Mouse (Mus musculus): ENCODE data around the gene Osm.

Osm gene

GRCm38 (mm10) chr11:4271544-4271943 lies 35.3 kb downstream of the Osm start:
- no peak for DNase-seq

GRCm38 (mm10) chr11:4276411-4276861 lies 40.2 kb downstream of the Osm start:
- no peak for DNase-seq

- DNase-seq = no peak
Observed at GRCm38 (mm10) chr11:4279909-4280308, 43.7 kb downstream of the Osm start.

- no peak for DNase-seq
Observed at GRCm38 (mm10) chr11:4281852-4282251, 45.6 kb downstream of the Osm start.

DNA sequence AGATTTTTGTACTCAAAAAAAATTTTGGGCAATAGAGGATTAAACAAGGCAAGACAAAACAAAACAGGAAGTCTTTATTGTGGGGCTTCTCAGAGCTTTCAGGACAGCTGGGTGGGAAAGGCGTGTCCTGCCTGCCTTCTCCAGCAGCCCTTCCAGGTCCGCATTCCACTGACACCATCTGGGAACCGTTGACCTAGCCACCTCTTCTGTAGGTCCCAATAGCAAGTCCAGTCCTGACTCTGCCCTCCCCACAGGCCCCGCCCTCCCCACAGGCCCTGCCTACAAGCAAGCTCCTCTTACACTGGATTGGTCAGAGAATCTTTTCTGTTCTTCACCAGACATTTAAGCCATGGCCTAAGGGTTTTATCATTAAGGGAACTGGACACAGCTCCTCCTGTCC lies 47.4 kb downstream of the Osm start:
- peak in 1 of 2 experiments; percentile 59 for DNase-seq

DNA sequence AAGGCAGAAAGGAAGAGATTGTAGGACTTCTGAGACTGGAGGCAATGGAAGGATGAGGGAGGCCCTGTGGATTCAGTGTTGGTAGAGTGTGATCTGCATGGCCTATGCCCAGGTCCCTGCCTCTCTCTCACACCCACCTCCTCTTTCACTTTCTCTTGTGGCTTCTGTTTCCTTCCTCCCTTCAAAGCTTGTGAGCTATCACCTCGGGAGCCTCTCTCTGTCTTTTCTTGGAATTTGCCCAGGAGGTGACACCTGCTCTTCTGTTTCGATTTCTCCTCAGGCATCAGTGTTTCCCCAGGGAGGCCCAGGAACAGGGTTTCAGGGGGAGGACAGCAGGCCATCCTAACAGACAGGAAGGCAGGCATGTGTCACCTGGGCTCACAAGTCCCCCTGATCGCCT lies 53.1 kb downstream of the Osm start:
- no peak for DNase-seq

Measured in kidney, postnatal 25 days (tissue).